Mouse (Mus musculus): ENCODE data around the gene Tradd.

- TF ChIP-seq CTCF (IDR thresholded peaks at IDR 0.05; ENCODE audit: low read depth) (no peak), EP300 (IDR thresholded peaks at IDR 0.05; ENCODE audit: low read depth) (no peak)
Observed at GRCm38 (mm10) chr8:105308428-105308827, 44.0 kb upstream of the Tradd start.

Data from liver, embryonic 14.5 days (tissue).